Mouse (Mus musculus) megakaryocyte, adult 5-6 weeks (primary cell): ENCODE data around the gene Heatr3. TPM values are rescaled to one million over a fixed set of nuclear protein-coding genes. Genes with fewer than 3 reads are reported as not detected.

Experiments used
- ATAC-seq: 2 replicates; pipeline ENCODE4 v1.8.0; 2016; ENCODE audit warnings: mild to moderate bottlenecking, inconsistent platforms; ENCODE audit not compliant: poor library complexity, severe bottlenecking
- total RNA-seq, 2 experiments: library from RNA; stranded (forward) in 1 of 2; stranded (reverse) in 1 of 2; fragments of 153-499, 151-499 nt in 1 of 2; fragments of 221-1000, 200-1000 nt in 1 of 2; gene quantifications; 2 replicates each; pipeline versions ENCODE4 v1.2.3 to v1.2.4; 2015 to 2017

Heatr3 gene
- 5.8 and 10.3 TPM in 2 replicates for total RNA-seq (2015)
- total RNA-seq (2017): 10.7 and 13.0 TPM in 2 replicates

DNA sequence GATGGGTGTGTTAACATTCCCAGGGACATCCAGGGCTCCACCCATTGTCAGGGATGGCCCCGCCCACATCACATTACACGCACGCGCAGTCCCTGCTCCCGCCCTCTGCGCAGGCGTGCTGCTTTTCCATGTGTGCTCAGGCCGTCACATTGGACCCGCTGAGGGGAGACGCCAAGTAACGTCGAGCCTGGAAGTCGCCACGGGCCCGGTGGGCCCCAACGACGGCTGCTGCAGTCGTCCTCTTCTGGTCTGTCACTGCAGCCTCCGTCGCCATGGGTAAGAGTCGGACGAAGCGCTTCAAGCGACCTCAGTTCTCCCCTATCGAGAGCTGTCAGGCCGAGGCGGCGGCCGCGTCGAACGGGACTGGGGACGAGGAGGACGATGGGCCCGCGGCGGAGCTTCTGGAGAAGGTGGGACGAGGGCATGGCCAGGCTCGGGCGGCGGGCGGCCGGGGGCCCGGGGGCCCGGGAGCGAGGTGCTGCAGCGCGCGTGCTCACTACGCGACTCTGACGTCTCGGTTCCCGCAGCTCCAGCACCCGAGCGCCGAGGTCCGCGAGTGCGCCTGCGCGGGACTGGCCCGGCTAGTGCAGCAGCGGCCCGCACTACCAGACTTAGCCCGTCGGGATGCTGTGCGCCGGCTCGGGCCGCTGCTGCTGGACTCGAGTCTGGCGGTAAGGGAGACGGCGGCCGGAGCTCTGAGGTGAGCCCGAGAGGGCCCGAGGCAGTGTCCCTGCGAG is at the start of gene Heatr3:
TSS of gene Heatr3 (plus strand) at position 108 of the 737 bp plus-strand sequence.
- ATAC-seq: peak; percentile 86

DNA sequence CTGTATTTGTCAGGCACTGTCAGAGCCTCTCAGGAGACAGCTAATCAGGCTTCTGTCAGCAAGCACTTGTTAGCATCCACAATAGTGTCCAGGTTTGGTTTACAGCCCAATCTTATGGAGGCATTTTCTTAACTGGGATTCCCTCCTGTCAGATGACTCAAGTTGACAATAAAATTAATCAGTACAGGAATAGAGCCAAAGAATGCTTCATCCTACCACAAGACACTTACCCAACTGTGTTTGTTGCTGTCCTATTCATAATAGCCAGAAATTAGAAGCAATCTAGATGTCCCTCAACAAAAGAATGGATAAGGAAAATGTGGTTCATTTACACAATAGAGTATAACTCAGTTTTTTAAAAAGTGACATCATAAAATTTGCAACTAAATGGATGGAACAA is 49.6 kb upstream of the Heatr3 start:
- no peak for ATAC-seq

DNA sequence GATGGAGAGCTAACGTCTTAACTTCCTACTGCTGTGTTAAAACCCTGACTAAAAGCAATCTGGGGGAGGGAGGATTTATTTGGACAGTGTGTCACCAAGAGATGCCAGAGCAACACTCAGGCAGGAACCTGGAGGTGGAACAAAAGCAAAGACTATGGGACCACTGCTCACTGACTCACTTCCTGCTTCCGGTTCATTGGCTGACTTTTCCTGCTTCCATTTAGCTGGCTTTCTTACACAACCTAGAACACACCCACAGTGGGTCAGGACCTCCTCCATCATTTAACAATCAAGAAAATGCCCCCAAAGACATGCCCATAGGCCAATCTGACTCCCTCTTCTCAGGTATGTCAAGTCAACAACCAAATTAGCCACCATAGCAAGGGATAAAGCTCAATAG is 46.0 kb upstream of the Heatr3 start:
- no peak for ATAC-seq

DNA sequence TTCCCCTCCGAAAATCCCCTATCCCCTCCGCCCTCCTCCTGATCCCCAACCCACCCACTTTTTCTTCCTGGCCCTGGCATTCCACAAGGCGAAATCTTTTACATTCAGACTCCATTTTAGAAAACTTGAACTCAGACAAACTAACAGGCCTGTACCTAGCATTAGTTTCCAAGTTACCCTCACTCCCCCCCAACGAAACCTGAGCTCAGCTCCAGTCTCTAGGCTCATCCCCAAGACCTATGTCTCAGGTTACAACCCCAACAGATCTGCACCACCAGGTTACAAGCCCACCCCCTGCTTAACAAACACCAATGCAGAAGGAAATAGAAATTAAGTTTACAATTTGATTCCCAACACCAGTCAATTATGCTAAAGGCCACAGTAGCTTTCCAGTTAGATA is 44.3 kb upstream of the Heatr3 start:
- ATAC-seq: no peak

DNA sequence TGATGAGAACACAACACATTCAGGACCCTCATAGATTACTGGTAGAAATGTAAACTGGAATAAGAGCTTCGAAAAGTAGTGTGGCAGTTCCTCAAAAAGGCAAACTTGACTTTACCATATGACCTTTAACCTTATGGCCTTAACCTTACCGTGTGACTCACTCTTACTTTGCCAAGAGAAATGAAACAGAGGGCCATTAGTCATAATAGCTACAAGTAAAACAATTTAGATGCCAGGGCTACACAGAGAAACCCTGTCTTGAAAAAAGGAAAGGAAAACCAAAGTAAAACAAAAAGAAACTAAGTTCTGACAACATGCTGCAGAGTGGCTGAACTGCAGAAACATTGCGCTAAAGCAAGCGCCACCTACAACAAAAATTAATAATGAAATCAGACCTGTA is 38.8 kb upstream of the Heatr3 start:
- no peak for ATAC-seq

DNA sequence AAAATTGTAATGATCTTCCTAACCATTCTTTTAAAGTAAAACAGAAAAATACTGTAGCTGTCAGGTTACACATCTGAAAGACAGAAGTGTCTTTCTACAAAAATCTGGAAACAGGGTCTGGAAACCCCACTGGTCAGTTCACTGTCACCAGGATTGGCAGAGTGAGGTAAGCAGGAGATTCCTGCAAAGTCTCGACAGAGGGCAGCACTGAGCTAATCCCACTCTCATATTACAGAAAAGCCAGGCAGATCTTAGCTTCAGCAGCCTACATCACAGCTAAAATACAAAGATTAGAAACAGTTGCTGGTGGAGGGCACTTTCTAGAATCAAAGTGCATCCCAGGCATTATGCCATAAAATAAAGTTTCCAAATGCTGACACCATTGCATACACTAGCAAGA is 38.1 kb upstream of the Heatr3 start:
- ATAC-seq: peak; percentile 68

DNA sequence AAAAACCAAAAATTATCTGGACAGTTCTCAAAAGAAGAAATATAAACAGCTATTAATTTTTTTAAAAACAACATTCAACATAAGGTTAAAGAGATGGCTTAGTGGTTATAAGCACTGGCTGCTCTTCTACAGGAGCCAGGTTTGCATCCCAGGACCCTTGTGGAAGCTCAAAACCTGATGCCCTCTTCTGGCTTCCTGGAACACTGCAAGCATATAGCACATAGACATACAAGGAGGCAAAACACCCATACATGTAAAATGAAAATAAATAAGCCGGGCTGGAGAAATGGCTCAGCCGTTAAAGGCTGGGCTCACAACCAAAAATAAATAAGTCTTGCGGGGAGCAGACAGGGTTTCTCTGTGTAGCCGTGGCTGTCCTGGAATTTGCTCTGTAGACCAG is 28.4 kb upstream of the Heatr3 start:
- ATAC-seq: no peak

DNA sequence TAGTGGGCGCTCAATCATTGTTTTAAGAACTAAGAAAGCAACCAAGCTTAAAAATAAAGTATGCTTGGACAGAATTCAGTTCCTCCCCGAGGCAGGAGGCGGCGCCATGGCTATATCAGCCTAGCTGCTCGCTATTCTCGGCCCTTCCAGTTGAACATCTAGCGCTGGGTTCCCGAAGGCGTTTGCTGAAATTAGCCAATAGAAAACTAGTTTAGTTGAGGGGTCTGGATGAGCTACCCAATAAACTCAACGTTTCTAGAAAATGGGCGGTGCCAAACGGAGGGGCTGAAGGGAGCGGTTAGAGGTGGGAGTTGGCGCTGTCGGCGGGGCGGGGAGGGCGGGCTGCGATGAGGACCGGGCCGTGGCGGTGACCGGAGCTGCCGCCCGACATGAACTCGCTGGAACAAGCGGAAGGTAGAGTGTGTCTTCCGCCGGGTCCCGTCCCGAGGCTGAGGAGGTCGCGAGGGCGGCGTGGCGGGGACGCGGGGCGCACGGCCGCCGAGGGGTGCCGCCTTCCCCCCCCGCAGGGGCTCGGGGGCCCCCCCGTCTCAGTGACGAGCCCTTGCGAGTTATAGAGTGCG is 19.1 kb upstream of the Heatr3 start, which contains the start of gene Cnep1r1:
TSS of gene Cnep1r1 (plus strand) at position 314 of the 581 bp plus-strand sequence.
- peak; percentile 99 for ATAC-seq

DNA sequence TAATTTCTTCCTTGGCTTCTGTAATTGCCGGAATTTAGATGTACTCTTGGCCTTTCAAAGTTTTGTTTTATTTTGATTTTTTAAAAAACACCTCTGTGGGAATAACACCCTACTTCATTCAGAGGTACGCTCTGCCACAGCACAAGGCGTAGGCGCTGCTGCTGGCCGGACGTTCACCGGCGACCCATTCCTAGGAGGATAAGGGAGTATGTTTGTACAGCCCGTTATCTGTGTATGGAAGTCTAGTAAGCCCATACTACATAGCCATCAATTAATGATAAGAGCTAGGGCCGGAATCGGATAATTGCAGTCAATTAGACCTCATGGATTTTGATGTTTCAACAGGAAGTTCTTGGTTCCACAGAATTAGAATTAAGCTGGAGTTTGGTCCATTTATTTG is 18.6 kb upstream of the Heatr3 start:
- no peak for ATAC-seq

DNA sequence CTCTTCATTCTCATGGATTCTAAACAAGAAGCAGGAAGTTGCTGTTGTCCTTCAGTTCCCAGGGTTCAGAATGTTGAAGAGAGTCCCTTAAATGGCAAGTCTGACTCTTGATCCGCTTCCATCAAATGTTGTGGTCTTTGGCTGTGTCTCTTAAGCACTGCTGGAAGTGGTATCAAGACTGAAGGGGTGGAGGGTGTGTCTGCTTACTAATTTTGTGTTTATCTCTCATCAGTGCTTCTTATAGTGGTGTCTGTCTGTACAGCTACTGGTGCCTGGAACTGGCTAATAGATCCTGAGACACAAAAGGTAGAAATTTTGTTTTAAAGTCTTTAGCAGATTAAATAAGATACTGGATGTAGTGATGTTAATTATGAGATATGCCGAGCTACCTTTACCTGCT is 12.8 kb upstream of the Heatr3 start:
- ATAC-seq: no peak

DNA sequence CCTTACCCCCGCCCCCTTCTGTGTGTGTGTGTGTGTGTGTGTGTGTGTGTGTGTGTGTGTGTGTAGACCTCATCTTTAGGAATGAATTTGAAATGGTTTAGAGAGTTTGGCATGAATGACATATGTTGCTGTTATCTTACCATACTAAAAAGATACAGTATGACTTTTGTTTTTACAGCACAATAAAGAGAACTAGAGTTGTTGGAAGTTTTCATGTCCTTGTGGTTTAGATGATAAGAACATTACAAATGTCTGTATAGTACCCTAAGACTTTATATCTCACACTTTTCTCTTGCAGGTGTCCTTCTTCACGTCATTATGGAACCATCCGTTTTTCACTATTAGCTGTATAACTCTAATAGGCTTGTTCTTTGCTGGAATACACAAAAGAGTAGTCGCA is 8.3 kb upstream of the Heatr3 start:
- ATAC-seq: no peak

DNA sequence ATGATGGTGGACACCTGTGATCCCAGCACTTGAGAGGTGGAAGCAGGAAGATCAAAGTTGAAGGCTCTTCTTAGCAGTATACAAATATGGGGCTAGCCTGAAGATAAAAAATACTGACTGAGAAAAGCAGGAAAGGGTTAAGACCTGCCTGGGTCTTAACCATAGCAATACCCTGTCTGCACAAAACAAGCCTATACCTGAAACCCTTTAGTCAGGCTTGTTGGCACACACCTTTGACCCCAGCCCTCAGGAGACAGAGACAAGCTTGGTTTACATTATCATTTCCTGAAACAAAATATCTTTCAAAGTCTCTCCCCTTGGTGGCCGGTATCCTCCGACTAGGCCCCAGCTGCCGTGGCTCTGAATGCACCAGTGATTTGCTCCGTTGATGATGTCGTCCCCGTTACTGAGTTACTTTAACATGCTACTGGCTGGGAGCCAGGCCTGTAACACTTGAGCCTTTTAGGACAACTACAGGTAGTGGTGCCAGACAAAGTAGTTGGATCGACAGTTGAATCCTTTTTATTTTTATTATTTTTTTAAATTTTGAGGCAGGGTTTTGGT is 6.8 kb upstream of the Heatr3 start:
- no peak for ATAC-seq

DNA sequence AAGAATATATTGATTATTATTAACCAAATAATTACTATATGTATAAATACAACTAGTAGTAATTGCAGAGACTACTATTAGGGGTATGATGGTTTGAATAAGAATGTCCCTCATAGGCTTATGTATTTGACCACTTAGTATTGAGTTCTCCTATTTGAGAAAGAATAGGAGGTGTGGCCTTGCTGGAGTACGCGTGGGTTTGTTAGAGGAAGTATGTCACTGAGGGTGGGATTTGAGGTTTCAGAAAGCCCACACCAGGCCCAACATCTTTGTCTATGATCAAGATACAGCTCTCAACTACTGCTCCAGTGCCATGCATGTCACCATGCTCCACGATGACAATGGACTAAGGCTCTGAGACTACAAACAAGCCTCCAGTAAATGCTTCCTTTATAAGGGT is 1.6 kb downstream of the Heatr3 start:
- ATAC-seq: no peak

DNA sequence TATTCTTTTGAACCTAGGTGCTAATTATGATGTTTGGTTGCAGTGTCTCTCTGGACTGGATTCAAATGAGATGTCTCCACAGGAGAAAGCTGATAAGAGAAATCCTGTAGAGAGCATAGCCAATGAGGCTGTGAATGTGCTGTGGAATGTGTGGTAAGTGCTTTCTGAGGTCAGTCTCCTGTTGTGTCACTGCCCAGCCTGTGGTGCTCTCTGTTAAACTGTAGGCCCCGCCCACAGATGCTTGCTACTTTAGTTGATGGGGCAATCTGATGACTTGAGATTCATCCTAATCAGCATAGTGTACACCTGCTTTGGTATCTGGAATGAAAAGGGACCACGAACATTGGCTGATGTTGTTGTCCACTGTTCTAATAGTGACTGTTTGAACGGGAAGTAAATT is 4.0 kb downstream of the Heatr3 start:
- ATAC-seq: peak; percentile 68

DNA sequence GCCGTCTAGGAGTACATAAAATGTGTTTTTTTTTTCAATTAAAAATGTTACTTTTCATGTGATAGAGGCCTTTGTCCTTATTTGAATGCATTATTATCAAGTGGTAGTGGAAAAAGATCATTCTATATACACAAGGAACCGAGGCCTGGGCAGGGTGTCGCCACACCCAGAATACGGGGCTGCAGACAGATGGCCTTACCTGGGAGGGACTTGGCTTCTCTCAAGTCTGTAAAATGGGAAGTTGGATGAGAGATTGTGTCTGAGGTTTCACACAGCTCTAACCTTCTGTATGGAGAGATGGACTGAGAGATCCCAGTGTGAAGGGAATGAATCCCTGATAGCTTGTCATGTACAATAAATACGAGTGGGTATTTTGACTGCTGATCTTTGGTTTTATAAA is 6.4 kb downstream of the Heatr3 start:
- ATAC-seq: no peak

DNA sequence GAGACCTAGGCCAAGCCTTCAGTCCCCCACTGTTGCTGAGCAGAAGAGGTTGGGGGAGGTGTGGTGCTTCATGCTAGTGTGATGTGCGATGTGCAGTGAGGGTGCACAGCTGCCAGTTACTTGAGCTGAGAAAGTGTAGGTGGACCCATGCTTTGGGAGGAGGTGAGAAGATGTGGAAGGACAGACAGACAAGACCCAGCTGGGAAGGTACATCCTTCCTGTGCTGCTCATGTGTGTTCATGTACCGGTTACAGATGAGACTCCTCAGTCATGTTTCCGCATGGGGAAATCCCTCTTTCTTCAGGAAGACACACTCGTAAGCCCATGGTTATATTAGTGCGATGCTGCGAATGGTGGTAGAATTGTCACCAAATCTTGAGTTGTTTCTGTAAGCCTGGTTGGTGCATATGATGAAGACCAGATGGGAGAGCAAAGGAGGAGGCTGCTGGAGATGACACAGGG is 13.3 kb downstream of the Heatr3 start:
- no peak for ATAC-seq

DNA sequence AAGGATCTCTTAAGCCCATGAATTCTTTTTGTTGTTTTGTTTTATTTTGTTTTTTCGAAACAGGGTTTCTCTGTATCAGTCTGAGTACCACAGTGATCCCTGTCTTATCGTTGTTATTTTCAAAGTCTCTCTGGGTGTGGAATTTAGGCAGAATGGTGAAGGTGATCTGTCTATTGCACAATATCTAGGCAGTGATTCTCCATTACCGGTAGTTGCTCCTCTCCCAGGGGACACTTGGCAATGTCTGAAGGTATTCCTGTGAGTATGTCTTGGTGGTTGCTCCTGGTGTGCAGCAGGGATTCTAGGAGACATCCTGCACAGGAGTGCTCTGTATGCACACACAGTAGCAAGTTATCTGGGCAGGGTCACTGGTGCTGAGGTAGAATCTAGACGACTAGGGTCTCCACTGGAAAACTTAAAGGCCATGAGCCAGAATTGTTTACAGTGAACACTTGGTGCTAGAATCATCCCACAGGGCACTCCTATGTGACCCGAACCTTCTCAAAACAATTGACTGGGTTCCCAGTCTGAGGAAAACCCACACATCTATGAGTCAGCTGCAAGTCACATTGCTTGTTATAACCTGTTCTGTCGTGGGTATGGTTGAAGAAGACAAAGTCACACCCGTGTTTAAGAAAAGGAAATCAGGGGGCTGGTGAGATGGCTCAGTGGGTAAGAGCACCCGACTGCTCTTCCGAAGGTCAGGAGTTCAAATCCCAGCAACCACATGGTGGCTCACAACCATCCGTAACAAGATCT is 22.8 kb downstream of the Heatr3 start:
- ATAC-seq: no peak

DNA sequence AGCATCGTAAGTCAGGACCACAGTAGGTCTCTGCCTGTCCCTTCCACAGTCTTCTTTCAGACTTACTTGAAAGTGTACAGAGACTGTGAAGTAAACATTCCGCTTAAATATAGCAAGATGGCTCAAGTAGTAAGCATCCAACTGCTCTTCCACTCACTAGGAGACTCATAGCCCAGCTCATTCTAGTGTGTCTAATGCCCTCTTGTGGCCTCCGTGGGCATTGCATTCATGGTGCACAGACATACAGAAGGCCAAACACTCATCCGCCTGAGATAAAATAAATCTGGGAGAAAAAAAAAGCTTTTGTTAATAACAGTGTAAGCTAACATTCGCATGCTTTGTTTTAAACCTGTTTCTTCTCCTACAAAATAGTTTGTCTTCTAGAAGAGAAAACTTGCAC is 23.8 kb downstream of the Heatr3 start:
- ATAC-seq: peak; percentile 98

DNA sequence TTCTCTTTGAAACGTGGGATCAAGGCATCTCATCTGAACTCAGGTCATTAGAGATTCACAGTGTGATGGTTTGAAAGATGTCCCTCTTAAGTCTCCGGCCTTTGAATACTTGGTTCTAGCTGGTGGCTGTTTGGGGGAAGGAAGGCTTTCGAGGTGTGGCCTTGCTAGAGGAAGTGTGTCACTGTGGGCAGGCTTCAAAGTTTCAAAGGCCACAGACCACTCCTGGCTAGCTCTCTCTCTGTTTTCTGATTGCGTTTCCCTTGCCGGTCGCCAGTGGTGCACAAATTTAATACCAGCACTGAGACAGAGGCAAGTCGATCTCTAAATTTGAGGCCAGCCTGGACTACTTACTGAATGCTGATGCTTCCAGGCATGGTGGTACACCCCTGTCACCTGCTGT is 37.6 kb downstream of the Heatr3 start:
- peak; percentile 90 for ATAC-seq

DNA sequence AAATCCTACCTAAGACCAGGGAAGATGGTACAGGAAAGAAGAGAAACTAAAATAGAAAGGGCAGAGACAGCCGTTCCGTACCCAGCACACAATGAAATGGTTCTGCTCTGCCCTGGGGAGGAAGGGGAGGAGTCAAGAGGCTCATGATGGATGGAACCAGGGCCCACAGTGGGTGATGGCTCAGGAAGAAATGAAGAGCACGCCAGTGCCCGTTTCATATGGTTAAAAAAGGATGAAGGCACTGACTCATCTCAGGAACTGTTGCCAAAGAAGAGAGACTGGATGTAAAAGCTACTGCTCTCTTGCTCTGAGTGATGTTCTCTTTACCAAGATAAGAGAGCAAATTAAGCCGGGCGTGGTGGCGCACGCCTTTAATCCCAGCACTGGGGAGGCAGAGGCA is 39.6 kb downstream of the Heatr3 start:
- no peak for ATAC-seq

DNA sequence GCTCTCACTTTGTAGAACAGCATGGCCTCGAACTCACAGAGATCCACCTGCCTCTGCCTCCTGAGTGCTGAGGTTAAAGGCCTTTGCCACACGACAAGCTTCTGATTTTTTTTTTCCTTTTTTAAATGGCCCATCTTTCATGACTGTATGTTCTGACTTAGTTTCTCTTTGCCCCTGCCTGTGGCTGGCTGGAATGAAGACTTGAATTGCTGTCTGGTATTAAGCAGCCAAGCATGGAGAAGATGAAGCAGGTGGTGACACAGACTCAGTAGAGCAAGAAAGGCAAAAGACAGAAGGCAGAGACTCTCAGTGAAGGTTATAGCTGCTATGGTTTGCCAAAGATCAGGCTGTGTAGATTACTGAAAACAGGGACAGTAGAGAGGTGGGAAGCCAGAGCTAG is 45.5 kb downstream of the Heatr3 start:
- ATAC-seq: no peak

DNA sequence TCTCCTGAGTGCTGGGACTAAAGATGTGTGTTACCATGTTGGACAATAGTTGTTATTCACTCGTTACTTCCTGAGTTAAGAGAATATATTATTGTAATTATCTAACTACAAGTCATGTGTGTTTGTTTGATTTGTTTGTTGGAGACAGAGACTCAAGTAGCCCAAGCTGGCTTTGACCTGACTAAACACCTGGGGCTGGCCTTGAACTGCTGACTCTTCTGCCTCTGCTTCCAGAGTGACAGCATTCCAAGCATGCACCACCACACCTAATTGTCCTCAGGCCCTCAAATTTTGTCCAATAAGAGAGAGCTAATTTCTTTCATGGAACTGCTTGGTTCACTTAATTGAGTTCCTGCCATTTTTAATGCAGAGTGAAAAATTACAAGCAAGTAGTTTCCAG is 47.3 kb downstream of the Heatr3 start:
- no peak for ATAC-seq
